Mouse (Mus musculus): Measurements from ENCODE around the gene Omd.

The Omd gene

GRCm38 (mm10) chr13:49607714-49608113 is 25.5 kb downstream of the Omd start, which contains the start of gene Ogn:
Ogn (plus strand) TSS chr13:49608046.
- peak; percentile 42 for DNase-seq (ENCODE audit: extremely low read depth, insufficient read length, low spot score)

DNA sequence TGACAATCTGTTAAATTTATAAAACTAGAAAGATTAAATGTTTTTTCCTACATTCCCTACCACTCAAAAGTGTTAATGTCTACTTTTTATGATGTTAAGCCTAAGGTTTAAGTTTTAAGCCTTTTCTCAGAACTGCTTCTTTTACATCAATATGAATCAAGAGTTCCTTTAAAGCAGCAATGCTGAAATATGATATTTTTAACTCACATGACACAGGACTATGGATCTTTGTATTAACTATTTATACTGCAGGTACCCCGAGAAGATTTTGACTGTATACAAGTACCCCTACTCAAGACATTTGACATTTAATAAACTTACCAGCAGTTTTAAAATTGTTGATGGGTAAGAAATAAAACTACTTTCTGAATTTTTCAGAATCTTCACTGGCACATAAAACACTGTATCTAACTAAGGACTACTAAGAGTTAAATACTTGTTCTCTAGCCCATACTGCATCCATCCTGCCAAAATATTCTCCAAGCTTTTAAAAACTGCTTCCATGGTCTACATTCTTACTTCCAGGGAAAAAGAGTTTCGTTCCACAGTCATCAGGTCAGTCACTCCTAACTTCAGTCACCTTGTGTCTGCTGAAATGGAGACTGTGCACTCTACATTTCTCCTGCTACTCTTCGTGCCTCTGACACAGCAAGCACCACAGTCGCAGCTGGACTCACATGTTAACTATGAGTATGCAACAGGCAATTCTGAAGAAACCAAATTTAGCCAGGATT is 26.5 kb downstream of the Omd start:
- DNase-seq (ENCODE audit: extremely low read depth, insufficient read length, low spot score) = no peak

DNA sequence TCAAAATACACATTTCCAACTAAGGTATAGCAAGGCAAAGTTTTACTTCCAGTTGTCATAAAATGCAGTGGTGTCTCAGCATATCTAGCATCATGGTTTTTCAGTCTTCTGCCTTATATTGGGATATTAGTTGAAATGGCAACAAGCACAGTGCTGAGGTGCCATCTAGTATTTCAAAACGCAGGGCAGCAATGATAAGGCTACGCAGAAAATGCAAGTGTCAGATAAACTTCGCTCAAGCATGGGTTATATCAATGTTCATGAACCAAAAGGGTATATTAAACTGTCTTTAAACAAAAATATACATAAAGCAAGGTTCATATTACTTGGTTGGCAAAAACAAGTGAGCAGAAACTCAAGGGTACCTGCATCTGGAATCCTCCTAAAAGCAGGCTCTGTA is 34.8 kb downstream of the Omd start:
- DNase-seq (ENCODE audit: extremely low read depth, insufficient read length, low spot score) = no peak

DNA sequence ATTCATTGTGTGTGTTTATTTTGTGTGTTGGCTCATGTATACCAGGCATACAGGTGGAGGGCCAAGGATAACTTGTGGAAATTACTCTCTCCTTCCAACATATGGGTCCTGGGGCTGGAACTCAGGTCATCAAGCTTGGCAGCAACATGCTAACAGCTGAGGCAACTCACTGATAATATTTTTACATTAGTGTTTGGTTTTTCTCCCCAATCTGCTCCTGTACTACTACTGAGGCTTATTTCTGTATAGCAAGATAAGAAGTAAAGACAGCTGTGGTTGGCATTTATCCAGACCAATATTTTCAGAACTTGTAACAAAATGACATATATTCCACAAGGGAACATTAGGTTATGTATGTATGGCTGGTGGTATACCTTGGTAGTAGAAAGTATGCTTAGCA is 36.1 kb downstream of the Omd start:
- DNase-seq (ENCODE audit: extremely low read depth, insufficient read length, low spot score) = no peak

DNA sequence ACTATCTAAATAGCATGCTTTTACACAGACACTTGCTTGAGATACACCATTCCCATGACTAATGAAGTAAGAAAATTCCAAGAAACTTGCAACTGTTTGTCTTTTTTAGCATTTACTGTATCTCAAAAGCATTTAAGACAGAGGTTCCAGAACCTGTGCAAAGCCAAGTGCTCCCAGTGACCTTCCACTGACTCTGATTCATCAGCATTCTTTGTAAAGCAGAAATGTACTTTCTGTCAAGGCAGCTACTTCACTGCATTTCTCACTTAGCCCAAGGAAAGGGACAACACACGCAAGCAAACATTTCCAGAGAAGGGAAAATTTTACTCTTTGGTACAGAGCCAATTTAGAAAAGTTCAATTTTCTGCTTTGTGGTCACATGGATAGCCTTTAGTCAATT is 41.0 kb downstream of the Omd start:
- no peak for DNase-seq (ENCODE audit: extremely low read depth, insufficient read length, low spot score)

DNA sequence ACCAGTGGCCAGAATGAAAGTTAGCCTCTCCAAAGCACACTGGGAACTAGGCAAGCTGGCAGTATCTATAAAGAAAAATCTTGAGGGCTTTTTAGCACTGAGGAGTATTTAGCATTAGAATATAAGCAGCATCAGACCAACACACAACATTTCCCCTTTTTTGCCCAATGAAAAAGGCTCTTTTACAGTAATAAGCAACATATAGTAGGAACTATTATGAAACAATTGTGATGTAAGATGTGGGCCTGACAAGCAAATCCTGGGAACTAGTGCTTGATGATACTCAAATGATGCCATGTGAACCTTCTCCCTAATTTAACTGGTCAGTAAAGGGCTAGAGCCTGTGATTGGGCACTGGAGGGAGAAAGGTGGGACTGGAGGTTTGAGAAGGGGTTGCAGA is 45.9 kb downstream of the Omd start:
- no peak for DNase-seq (ENCODE audit: extremely low read depth, insufficient read length, low spot score)

- DNase-seq (ENCODE audit: extremely low read depth, insufficient read length, low spot score) = peak; percentile 33
These were observed 46.8 kb downstream of the Omd start for GRCm38 (mm10) chr13:49629076-49629475.

- DNase-seq (ENCODE audit: extremely low read depth, insufficient read length, low spot score) = no peak
These were observed 57.7 kb downstream of the Omd start for GRCm38 (mm10) chr13:49639965-49640364.

Data from 3134 (cell line).